Mouse (Mus musculus): ENCODE results near the gene Crot. TPM values are rescaled to one million over a fixed set of nuclear protein-coding genes. Genes with fewer than 3 reads are reported as not detected.

The Crot gene
- 33.6 and 35.6 TPM in 2 replicates for polyA plus RNA-seq (2015; fragmentation: Nextera tagmentation; extraction: Ambion mirVana)

- no peaks in the 10 kb centered on the region for H3K9me3 ChIP-seq (ENCODE audit: control insufficient read depth, low read length)
- peak within 1 kb of the TSS; percentile 76 for H3K4me2 ChIP-seq (ENCODE audit: low read depth, low read length)
- H3K9ac ChIP-seq (ENCODE audit: low read length) = peak within 1 kb of the TSS; percentile 80
- H3K4me1 ChIP-seq (replicated peaks; ENCODE audit: control insufficient read depth, insufficient read depth, low read length) = no peaks in the 10 kb centered on the region; the same call in 1 of the 2 replicates
- peak within 1 kb of the TSS; percentile 63 for H3K4me3 ChIP-seq (ENCODE audit: low read length)
- peak within 1 kb of the TSS; percentile 84 for H3K27ac ChIP-seq (ENCODE audit: low read length)
- H3K36me3 ChIP-seq (ENCODE audit: control insufficient read depth, insufficient read depth, low read length) = peaks cover 2% of the 10 kb centered on the region; the same call in 1 of the 2 replicates
- WGBS = 0% methylated on average over 47 of the region's 57 CpGs
- ATAC-seq (ENCODE audit: low read depth) = peak; percentile 100
- no peaks in the 10 kb centered on the region for H3K27me3 ChIP-seq (ENCODE audit: control insufficient read depth, insufficient read depth, low read depth, low read length)
Observed at GRCm38 (mm10) chr5:8996686-8997512, at the start of gene Crot. Gene Crot (minus strand): TSS chr5:8997324.

- Histone ChIP-seq H3K9ac (ENCODE audit: low read length) (no peak overlapping the region), H3K4me1 (replicated peaks; ENCODE audit: control insufficient read depth, insufficient read depth, low read length) (no peaks in the 10 kb centered on the region), H3K4me2 (ENCODE audit: low read depth, low read length) (no peak overlapping the region), H3K27me3 (ENCODE audit: control insufficient read depth, insufficient read depth, low read depth, low read length) (no peaks in the 10 kb centered on the region), H3K9me3 (ENCODE audit: control insufficient read depth, low read length) (no peaks in the 10 kb centered on the region), H3K27ac (ENCODE audit: low read length) (no peak overlapping the region), H3K4me3 (ENCODE audit: low read length) (no peak overlapping the region), H3K36me3 (ENCODE audit: control insufficient read depth, insufficient read depth, low read length) (no peaks in the 10 kb centered on the region)
- ATAC-seq (ENCODE audit: low read depth) = no peak
- WGBS = 82% methylated on average over 8 of the region's 8 CpGs
Observed at GRCm38 (mm10) chr5:9045904-9046303, 48.8 kb upstream of the Crot start.

- WGBS = 47% methylated on average over 2 of the region's 2 CpGs
- ATAC-seq (ENCODE audit: low read depth) = no peak
- Histone ChIP-seq H3K9me3 (ENCODE audit: control insufficient read depth, low read length) (no peaks in the 10 kb centered on the region), H3K4me3 (ENCODE audit: low read length) (no peak overlapping the region), H3K27me3 (ENCODE audit: control insufficient read depth, insufficient read depth, low read depth, low read length) (no peaks in the 10 kb centered on the region), H3K4me2 (ENCODE audit: low read depth, low read length) (no peak overlapping the region), H3K36me3 (ENCODE audit: control insufficient read depth, insufficient read depth, low read length) (no peaks in the 10 kb centered on the region), H3K9ac (ENCODE audit: low read length) (no peak overlapping the region), H3K27ac (ENCODE audit: low read length) (no peak overlapping the region), H3K4me1 (replicated peaks; ENCODE audit: control insufficient read depth, insufficient read depth, low read length) (no peaks in the 10 kb centered on the region)
Observed at GRCm38 (mm10) chr5:9044821-9045220, 47.7 kb upstream of the Crot start.

GRCm38 (mm10) chr5:9043582-9044267 is 46.6 kb upstream of the Crot start:
- Histone ChIP-seq H3K9ac (ENCODE audit: low read length) (no peak overlapping the region), H3K36me3 (ENCODE audit: control insufficient read depth, insufficient read depth, low read length) (no peaks in the 10 kb centered on the region), H3K4me1 (replicated peaks; ENCODE audit: control insufficient read depth, insufficient read depth, low read length) (no peaks in the 10 kb centered on the region), H3K4me2 (ENCODE audit: low read depth, low read length) (no peak overlapping the region), H3K4me3 (ENCODE audit: low read length) (no peak overlapping the region), H3K27me3 (ENCODE audit: control insufficient read depth, insufficient read depth, low read depth, low read length) (no peaks in the 10 kb centered on the region), H3K9me3 (ENCODE audit: control insufficient read depth, low read length) (no peaks in the 10 kb centered on the region), H3K27ac (ENCODE audit: low read length) (no peak overlapping the region)
- ATAC-seq (ENCODE audit: low read depth) = no peak
- WGBS = 76% methylated on average over 8 of the region's 8 CpGs

GRCm38 (mm10) chr5:9042721-9043416 is 45.7 kb upstream of the Crot start:
- ATAC-seq (ENCODE audit: low read depth) = no peak
- H3K27me3 ChIP-seq (ENCODE audit: control insufficient read depth, insufficient read depth, low read depth, low read length) = no peaks in the 10 kb centered on the region
- WGBS = 67% methylated on average over 10 of the region's 10 CpGs
- H3K27ac ChIP-seq (ENCODE audit: low read length) = no peak overlapping the region
- H3K4me2 ChIP-seq (ENCODE audit: low read depth, low read length) = no peak overlapping the region
- H3K9me3 ChIP-seq (ENCODE audit: control insufficient read depth, low read length) = no peaks in the 10 kb centered on the region
- H3K36me3 ChIP-seq (ENCODE audit: control insufficient read depth, insufficient read depth, low read length) = no peaks in the 10 kb centered on the region
- no peak overlapping the region for H3K9ac ChIP-seq (ENCODE audit: low read length)
- H3K4me3 ChIP-seq (ENCODE audit: low read length) = no peak overlapping the region
- no peaks in the 10 kb centered on the region for H3K4me1 ChIP-seq (replicated peaks; ENCODE audit: control insufficient read depth, insufficient read depth, low read length)

GRCm38 (mm10) chr5:9040665-9041215 is 43.6 kb upstream of the Crot start:
- Histone ChIP-seq H3K27me3 (ENCODE audit: control insufficient read depth, insufficient read depth, low read depth, low read length) (no peaks in the 10 kb centered on the region), H3K9me3 (ENCODE audit: control insufficient read depth, low read length) (no peaks in the 10 kb centered on the region), H3K4me3 (ENCODE audit: low read length) (no peak overlapping the region), H3K36me3 (ENCODE audit: control insufficient read depth, insufficient read depth, low read length) (no peaks in the 10 kb centered on the region), H3K9ac (ENCODE audit: low read length) (no peak overlapping the region), H3K4me1 (replicated peaks; ENCODE audit: control insufficient read depth, insufficient read depth, low read length) (no peaks in the 10 kb centered on the region), H3K4me2 (ENCODE audit: low read depth, low read length) (no peak overlapping the region), H3K27ac (ENCODE audit: low read length) (no peak overlapping the region)
- WGBS = 53% methylated on average over 3 of the region's 3 CpGs
- no peak for ATAC-seq (ENCODE audit: low read depth)

GRCm38 (mm10) chr5:9039978-9040377 is 42.9 kb upstream of the Crot start:
- H3K4me2 ChIP-seq (ENCODE audit: low read depth, low read length) = no peak overlapping the region
- ATAC-seq (ENCODE audit: low read depth) = no peak
- no peak overlapping the region for H3K9ac ChIP-seq (ENCODE audit: low read length)
- no peaks in the 10 kb centered on the region for H3K36me3 ChIP-seq (ENCODE audit: control insufficient read depth, insufficient read depth, low read length)
- no peaks in the 10 kb centered on the region for H3K9me3 ChIP-seq (ENCODE audit: control insufficient read depth, low read length)
- no peak overlapping the region for H3K4me3 ChIP-seq (ENCODE audit: low read length)
- 72% methylated on average over 7 of the region's 7 CpGs for WGBS
- no peaks in the 10 kb centered on the region for H3K4me1 ChIP-seq (replicated peaks; ENCODE audit: control insufficient read depth, insufficient read depth, low read length)
- no peak overlapping the region for H3K27ac ChIP-seq (ENCODE audit: low read length)
- no peaks in the 10 kb centered on the region for H3K27me3 ChIP-seq (ENCODE audit: control insufficient read depth, insufficient read depth, low read depth, low read length)

GRCm38 (mm10) chr5:9037292-9037691 is 40.2 kb upstream of the Crot start:
- H3K4me1 ChIP-seq (replicated peaks; ENCODE audit: control insufficient read depth, insufficient read depth, low read length) = no peaks in the 10 kb centered on the region
- H3K9ac ChIP-seq (ENCODE audit: low read length) = no peak overlapping the region
- WGBS = 58% methylated on average over 4 of the region's 4 CpGs
- no peaks in the 10 kb centered on the region for H3K9me3 ChIP-seq (ENCODE audit: control insufficient read depth, low read length)
- H3K4me2 ChIP-seq (ENCODE audit: low read depth, low read length) = no peak overlapping the region
- H3K36me3 ChIP-seq (ENCODE audit: control insufficient read depth, insufficient read depth, low read length) = no peaks in the 10 kb centered on the region
- no peak overlapping the region for H3K27ac ChIP-seq (ENCODE audit: low read length)
- H3K4me3 ChIP-seq (ENCODE audit: low read length) = no peak overlapping the region
- no peak for ATAC-seq (ENCODE audit: low read depth)
- H3K27me3 ChIP-seq (ENCODE audit: control insufficient read depth, insufficient read depth, low read depth, low read length) = no peaks in the 10 kb centered on the region

GRCm38 (mm10) chr5:9035457-9035856 is 38.3 kb upstream of the Crot start:
- no peaks in the 10 kb centered on the region for H3K4me1 ChIP-seq (replicated peaks; ENCODE audit: control insufficient read depth, insufficient read depth, low read length)
- no peak for ATAC-seq (ENCODE audit: low read depth)
- H3K36me3 ChIP-seq (ENCODE audit: control insufficient read depth, insufficient read depth, low read length) = no peaks in the 10 kb centered on the region
- H3K4me3 ChIP-seq (ENCODE audit: low read length) = no peak overlapping the region
- H3K9me3 ChIP-seq (ENCODE audit: control insufficient read depth, low read length) = no peaks in the 10 kb centered on the region
- no peak overlapping the region for H3K9ac ChIP-seq (ENCODE audit: low read length)
- 84% methylated on average over 4 of the region's 4 CpGs for WGBS
- no peak overlapping the region for H3K27ac ChIP-seq (ENCODE audit: low read length)
- H3K4me2 ChIP-seq (ENCODE audit: low read depth, low read length) = no peak overlapping the region
- H3K27me3 ChIP-seq (ENCODE audit: control insufficient read depth, insufficient read depth, low read depth, low read length) = no peaks in the 10 kb centered on the region
